Mouse (Mus musculus) adrenal gland, adult (tissue): ENCODE results near the gene Gm49388.

Source experiments
- DNase-seq, 2 experiments: peaks; one replicate each; pipeline ENCODE4 v3.0.0; 2022 to 2023; ENCODE audit warnings: low spot score in 1 of 2; ENCODE audit not compliant: inconsistent age in 2 of 2

The Gm49388 gene

GRCm38 (mm10) chr7:127785308-127785707 lies at the start of gene Gm49388:
Gm49388 (plus strand) TSS chr7:127785608.
- no peak for DNase-seq

- peak; percentile 78 to 93 for DNase-seq
These were observed 40.9 kb upstream of the Gm49388 start, which contains the start of gene Fbxl19 for GRCm38 (mm10) chr7:127744366-127745045. Fbxl19 (plus strand) TSS chr7:127744543.

GRCm38 (mm10) chr7:127745251-127745651 lies 40.2 kb upstream of the Gm49388 start:
- DNase-seq = peak; percentile 95 to 98

- peak; percentile 98 to 99 for DNase-seq
These were observed 39.5 kb upstream of the Gm49388 start for GRCm38 (mm10) chr7:127745652-127746493.

- DNase-seq = peak; percentile 71 to 78
These were observed 38.6 kb upstream of the Gm49388 start for GRCm38 (mm10) chr7:127746494-127747491.

GRCm38 (mm10) chr7:127747559-127748234 lies 37.7 kb upstream of the Gm49388 start:
- no peak for DNase-seq

GRCm38 (mm10) chr7:127748235-127748560 lies 37.2 kb upstream of the Gm49388 start:
- DNase-seq = peak in 1 of 2 experiments; percentile 42

GRCm38 (mm10) chr7:127750131-127751127 lies 35.0 kb upstream of the Gm49388 start:
- no peak for DNase-seq

GRCm38 (mm10) chr7:127751619-127752018 lies 33.8 kb upstream of the Gm49388 start:
- no peak for DNase-seq

- DNase-seq = peak in 1 of 2 experiments; percentile 25
These were observed 33.3 kb upstream of the Gm49388 start for GRCm38 (mm10) chr7:127752069-127752468.

GRCm38 (mm10) chr7:127753158-127753557 lies 32.2 kb upstream of the Gm49388 start:
- no peak for DNase-seq

GRCm38 (mm10) chr7:127753741-127754140 lies 31.7 kb upstream of the Gm49388 start:
- no peak for DNase-seq

GRCm38 (mm10) chr7:127759716-127760115 lies 25.7 kb upstream of the Gm49388 start:
- DNase-seq = no peak

GRCm38 (mm10) chr7:127760478-127760877 lies 24.9 kb upstream of the Gm49388 start:
- no peak for DNase-seq

- peak; percentile 74 to 91 for DNase-seq
These were observed 24.4 kb upstream of the Gm49388 start for GRCm38 (mm10) chr7:127761026-127761425.

GRCm38 (mm10) chr7:127763642-127764041 lies 21.8 kb upstream of the Gm49388 start:
- no peak for DNase-seq

- DNase-seq = peak in 1 of 2 experiments; percentile 51
These were observed 19.7 kb upstream of the Gm49388 start for GRCm38 (mm10) chr7:127765756-127766155.

GRCm38 (mm10) chr7:127766851-127767609 lies 18.4 kb upstream of the Gm49388 start:
- DNase-seq = peak in 1 of 2 experiments; percentile 29
